Mouse (Mus musculus) midbrain, embryonic 13.5 days (tissue): ENCODE results near the gene Mrgpra9. TPM values are rescaled to one million over a fixed set of nuclear protein-coding genes. Genes with fewer than 3 reads are reported as not detected.
"Not testable (repeated sequence)": the region's sequence is repeated elsewhere in the genome, so short reads cannot be mapped to it uniquely, and the experiment has no call there.

Source experiments
- ATAC-seq: fragments of 200-750 bp; cut with Nextera tagmentation; 2 replicates; pipeline ENCODE4 v1.8.0; 2017; ENCODE audit warnings: mild to moderate bottlenecking, moderate TSS enrichment, moderate library complexity
- H3K27ac ChIP-seq: fragments of 300-500 bp; sonication (generic); 2 replicates; pipeline ENCODE4 v1.5.1; 2015; ENCODE audit warnings: inconsistent platforms, mild to moderate bottlenecking, moderate library complexity
- H3K27me3 ChIP-seq: fragments of 300-500 bp; sonication (generic); 2 replicates; pipeline ENCODE4 v1.6.1; 2015; ENCODE audit warnings: mild to moderate bottlenecking, inconsistent platforms
- H3K36me3 ChIP-seq: fragments of 300-500 bp; sonication (generic); 2 replicates; pipeline ENCODE4 v1.6.1; 2015; ENCODE audit warnings: mild to moderate bottlenecking, inconsistent platforms
- H3K4me1 ChIP-seq: fragments of 300-500 bp; sonication (generic); replicated peaks from 2 replicates; pipeline ENCODE4 v1.6.1; 2015; ENCODE audit warnings: inconsistent platforms
- H3K4me2 ChIP-seq: fragments of 300-500 bp; sonication (generic); replicated peaks from 2 replicates; pipeline ENCODE4 v1.6.1; 2015; ENCODE audit warnings: moderate library complexity, mild to moderate bottlenecking, inconsistent platforms
- H3K4me3 ChIP-seq: fragments of 300-500 bp; sonication (generic); replicated peaks from 2 replicates; pipeline ENCODE4 v1.5.1; 2015; ENCODE audit warnings: mild to moderate bottlenecking, inconsistent platforms
- H3K9ac ChIP-seq: fragments of 300-500 bp; sonication (generic); replicated peaks from 2 replicates; pipeline ENCODE4 v1.6.1; 2015; ENCODE audit warnings: mild to moderate bottlenecking, inconsistent platforms
- H3K9me3 ChIP-seq: fragments of 300-500 bp; sonication (generic); 2 replicates; pipeline ENCODE4 v1.6.1; 2016; ENCODE audit warnings: mild to moderate bottlenecking, inconsistent platforms
- WGBS: fragments of 180-500 bp; shearing (Covaris S2); methylation state at CpG from one replicate; pipeline ENCODE4 v1.1.7; 2015; 5-methylcytosine and 5-hydroxymethylcytosine counted together
- polyA plus RNA-seq: library from polyadenylated mRNA; unstranded; fragments of >200 nt; fragmentation: Nextera tagmentation; extraction: Ambion mirVana; gene quantifications from 2 replicates; pipeline ENCODE4 v1.2.1, GENCODE M21; 2015

The Mrgpra9 gene
- not detected in 2 replicates for polyA plus RNA-seq

DNA sequence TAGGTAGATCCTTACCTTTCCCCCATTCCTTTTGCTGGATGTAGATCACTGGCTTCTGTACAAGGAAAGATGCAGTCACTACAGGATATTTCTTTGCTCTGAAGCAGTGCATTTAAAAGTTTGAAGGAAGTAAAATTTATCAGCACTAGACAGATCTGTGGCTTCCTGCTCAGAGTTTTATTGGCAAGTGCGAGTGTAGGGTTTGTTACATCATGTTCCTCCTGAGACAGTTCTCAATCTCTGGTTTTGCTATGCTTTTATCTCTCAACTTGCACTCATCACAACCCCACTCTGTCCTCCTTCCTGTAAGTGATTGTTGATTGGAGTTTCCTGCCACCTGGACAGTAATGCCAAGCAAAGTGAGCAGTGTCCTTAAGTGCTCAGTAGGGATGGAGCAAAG lies at the start of gene Mrgpra9:
Gene Mrgpra9, minus strand, starts transcription at position 79 of the 400 bp plus-strand sequence.
- Histone ChIP-seq H3K36me3 (no peaks in the 10 kb centered on the region), H3K9ac (no peak within 1 kb of the TSS), H3K4me2 (no peak within 1 kb of the TSS), H3K27ac (no peak within 1 kb of the TSS), H3K4me1 (no peaks in the 10 kb centered on the region), H3K27me3 (no peaks in the 10 kb centered on the region), H3K9me3 (no peaks in the 10 kb centered on the region), H3K4me3 (no peak within 1 kb of the TSS)
- WGBS = 68% methylated on average over 1 of the region's 1 CpGs
- ATAC-seq = no peak

DNA sequence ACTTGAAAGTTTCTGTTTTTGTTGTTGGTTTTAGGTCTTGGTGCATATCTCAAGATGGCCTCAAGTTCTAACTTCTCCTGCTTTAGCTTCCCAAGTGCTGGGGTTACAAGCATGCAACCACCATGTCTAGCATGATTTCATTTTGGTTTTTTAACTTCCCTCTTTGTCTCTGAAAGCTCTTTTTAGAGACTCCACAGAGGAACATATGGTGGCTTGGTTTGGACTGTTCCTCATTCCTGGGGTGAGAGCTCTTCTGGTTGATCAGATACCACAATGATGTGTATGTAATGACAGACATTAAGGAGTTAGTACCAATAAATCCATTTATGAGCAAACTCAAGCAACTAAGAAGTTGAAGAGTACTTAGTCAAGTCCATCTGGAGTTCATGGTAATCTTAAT lies 47.0 kb upstream of the Mrgpra9 start:
- not testable (repeated sequence) for H3K4me3 ChIP-seq, H3K4me1 ChIP-seq, ATAC-seq, H3K27ac ChIP-seq, H3K9ac ChIP-seq, H3K36me3 ChIP-seq, H3K4me2 ChIP-seq, H3K27me3 ChIP-seq
- peaks cover 13% of the 10 kb centered on the region; the same call in 1 of the 2 replicates for H3K9me3 ChIP-seq

DNA sequence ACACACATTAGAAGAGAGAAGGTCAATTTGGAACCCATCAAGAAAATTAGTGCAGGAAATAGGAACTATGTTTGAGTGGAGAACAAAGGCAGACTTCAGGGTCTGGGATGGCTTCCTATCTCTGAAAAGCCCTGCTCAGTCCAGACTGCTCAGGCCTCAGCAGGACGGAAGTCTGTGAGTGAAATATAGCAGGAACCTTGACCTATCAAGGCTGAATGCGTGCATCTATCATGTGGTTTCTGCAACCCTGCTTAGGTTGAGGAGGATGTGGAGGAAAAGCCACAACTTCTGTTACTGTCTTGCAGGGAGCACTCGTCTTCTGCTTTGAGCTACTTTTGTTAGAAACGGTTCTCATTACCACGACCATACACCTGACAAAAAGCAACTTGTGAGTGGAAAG lies 18.9 kb upstream of the Mrgpra9 start:
- not testable (repeated sequence) for H3K27me3 ChIP-seq, H3K4me2 ChIP-seq, H3K4me1 ChIP-seq, H3K36me3 ChIP-seq, ATAC-seq, H3K9me3 ChIP-seq, H3K4me3 ChIP-seq, H3K27ac ChIP-seq, H3K9ac ChIP-seq
- WGBS = 92% methylated on average over 5 of the region's 5 CpGs

DNA sequence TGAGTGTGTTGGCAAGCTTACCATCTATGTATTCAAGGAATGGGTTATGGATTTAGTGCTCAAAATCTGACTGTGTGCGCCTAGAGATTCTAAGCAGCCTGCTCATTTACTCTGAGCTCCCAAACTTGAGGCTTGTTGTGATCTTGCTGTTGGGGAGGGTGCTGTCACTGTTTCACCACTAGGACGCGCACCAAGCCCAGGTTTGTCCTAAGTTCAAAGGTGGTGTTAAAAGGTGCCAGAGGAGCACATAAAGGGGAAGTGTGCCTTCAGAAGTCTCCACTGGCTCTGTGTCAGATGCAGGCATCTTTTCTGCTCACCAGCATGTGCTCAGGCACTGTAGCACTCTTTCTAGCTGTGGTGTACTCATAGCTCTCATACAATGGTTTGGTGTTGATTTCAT lies 8.0 kb downstream of the Mrgpra9 start:
- H3K4me2 ChIP-seq = no peak overlapping the region
- ATAC-seq = no peak
- WGBS = 62% methylated on average over 3 of the region's 3 CpGs
- no peaks in the 10 kb centered on the region for H3K27me3 ChIP-seq
- H3K36me3 ChIP-seq = no peaks in the 10 kb centered on the region
- H3K9me3 ChIP-seq = no peaks in the 10 kb centered on the region
- no peak overlapping the region for H3K4me3 ChIP-seq
- no peak overlapping the region for H3K27ac ChIP-seq
- H3K4me1 ChIP-seq = no peaks in the 10 kb centered on the region
- no peak overlapping the region for H3K9ac ChIP-seq

DNA sequence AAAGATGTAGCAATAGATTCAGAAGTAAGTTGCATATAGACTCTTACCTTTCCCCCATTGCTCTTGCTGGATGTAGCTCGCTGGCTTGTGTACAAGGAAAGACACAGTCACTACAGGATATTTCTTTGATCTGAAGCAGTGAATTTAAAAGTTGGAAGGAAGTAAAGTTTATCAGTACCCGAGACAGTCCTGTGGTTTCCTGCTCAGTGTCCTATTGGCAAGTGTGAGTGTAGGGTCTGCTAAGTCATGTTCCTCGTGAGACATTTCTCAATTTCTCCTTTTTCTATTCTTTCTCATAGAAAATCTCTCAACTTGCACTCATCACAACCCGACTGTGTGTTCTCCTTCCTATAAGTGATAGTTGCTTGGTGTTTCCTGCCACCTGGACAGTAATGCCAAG lies 47.8 kb downstream of the Mrgpra9 start, which contains the start of gene Mrgpra6:
Gene Mrgpra6, minus strand, starts transcription at position 91 of the 400 bp plus-strand sequence.
- Histone ChIP-seq H3K4me1 (no peaks in the 10 kb centered on the region), H3K9ac (no peak within 1 kb of the TSS), H3K4me2 (no peak within 1 kb of the TSS), H3K27ac (no peak within 1 kb of the TSS), H3K36me3 (no peaks in the 10 kb centered on the region), H3K4me3 (no peak within 1 kb of the TSS), H3K27me3 (no peaks in the 10 kb centered on the region), H3K9me3 (no peaks in the 10 kb centered on the region)
- ATAC-seq = no peak
- WGBS = 77% methylated on average over 4 of the region's 4 CpGs

DNA sequence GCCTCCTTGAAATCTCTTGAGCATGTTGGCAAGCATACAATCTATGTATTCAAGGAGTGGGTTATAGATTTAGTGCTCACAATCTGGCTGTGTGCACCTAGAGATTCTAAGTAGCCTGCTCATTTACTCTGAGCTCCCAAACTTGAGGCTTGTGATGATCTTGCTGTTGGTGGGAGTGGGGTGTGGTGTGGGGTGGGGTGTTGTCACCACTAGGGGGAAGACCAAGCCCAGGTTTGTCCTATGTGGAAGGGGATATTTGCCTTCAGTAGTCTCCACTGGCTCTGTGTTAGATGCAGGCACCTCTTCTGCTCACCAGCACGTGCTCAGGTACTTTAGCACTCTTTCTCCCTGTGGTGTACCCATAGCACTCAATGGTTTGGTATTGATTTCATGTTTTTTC lies 57.4 kb downstream of the Mrgpra9 start:
- no peak for ATAC-seq
- no peak overlapping the region for H3K9ac ChIP-seq
- H3K4me2 ChIP-seq = no peak overlapping the region
- H3K27me3 ChIP-seq = no peaks in the 10 kb centered on the region
- H3K9me3 ChIP-seq = no peaks in the 10 kb centered on the region
- no peak overlapping the region for H3K4me3 ChIP-seq
- no peaks in the 10 kb centered on the region for H3K36me3 ChIP-seq
- no peaks in the 10 kb centered on the region for H3K4me1 ChIP-seq
- no peak overlapping the region for H3K27ac ChIP-seq
- 50% methylated on average over 1 of the region's 1 CpGs for WGBS

Other genes with a start within 250 kb of the Mrgpra9 start
- gene Spty2d1, start 244.4 kb downstream of the Mrgpra9 start, polyA plus RNA-seq = 9.5 and 9.6 TPM in 2 replicates
- 21.5 and 22.6 TPM in 2 replicates for gene Tmem86a, start 202.2 kb downstream of the Mrgpra9 start, polyA plus RNA-seq
- gene Ptpn5, start 119.2 kb downstream of the Mrgpra9 start, polyA plus RNA-seq = 98.6 and 102 TPM in 2 replicates
- not detected in 2 replicates for gene Mrgpra6, start 47.9 kb downstream of the Mrgpra9 start, polyA plus RNA-seq
- gene Mrgpra1, start 101.4 kb upstream of the Mrgpra9 start, polyA plus RNA-seq = not detected in 2 replicates
- gene Mrgpra2a, start 199.3 kb upstream of the Mrgpra9 start, polyA plus RNA-seq = not detected in 2 replicates